Comparison of ENCODE assay signal across 8 mouse cellular contexts in the genomic region with DNA sequence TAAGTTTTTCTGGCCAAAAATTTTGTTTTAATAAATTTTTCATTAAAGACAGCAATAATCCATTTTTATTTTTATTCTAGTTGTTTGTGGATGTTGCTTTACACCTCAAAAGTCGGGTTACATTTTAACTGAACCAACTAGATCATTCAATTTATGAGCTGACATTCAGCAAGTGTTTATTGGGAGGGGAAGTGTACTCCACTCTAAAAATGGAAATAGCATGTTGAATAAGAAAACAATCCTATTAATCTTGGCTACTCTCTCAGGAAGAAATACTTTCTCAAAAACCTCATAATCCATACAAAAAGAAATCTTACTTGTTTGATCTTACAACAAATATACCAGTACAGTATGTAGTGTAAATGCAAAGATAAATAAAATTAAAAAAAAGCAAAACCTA. TPM values are rescaled to one million over a fixed set of nuclear protein-coding genes. Genes with fewer than 3 reads are reported as not detected.
A peak's percentile ranks its signal among the peaks of the same experiment; 100 is the strongest.
DNase-seq lines count a peak whose midpoint lies in the region; ATAC-seq and TF ChIP-seq lines count a peak whose summit lies in the region.

No protein-coding gene starts in this region.

- no peak for ATAC-seq in forebrain, embryonic 15.5 days (replicated peaks)
- ATAC-seq in liver, embryonic 14.5 days (ENCODE audit: insufficient read depth): no peak

- 39% methylated on average over 1 of the region's 1 CpGs for WGBS in heart, adult 2 months
- WGBS in forebrain, embryonic 15.5 days: 50% methylated on average over 1 of the region's 1 CpGs
- WGBS in liver, embryonic 14.5 days (ENCODE audit: insufficient replicate concordance): 2% methylated on average over 1 of the region's 1 CpGs

- H3K36me3 ChIP-seq in heart, adult 2 months (ENCODE audit: control insufficient read depth, insufficient read depth, low read length): peaks cover 16% of the 10 kb centered on the region
- H3K36me3 ChIP-seq in C2C12 (ENCODE audit: control insufficient read depth, insufficient read depth): peaks cover 15% of the 10 kb centered on the region
- 0 out of 2 replicates have a peak, but pooled peaks cover under 1% of the 10 kb centered on the region for H3K36me3 ChIP-seq in forebrain, embryonic 15.5 days
- no peaks in the 10 kb centered on the region for H3K36me3 ChIP-seq in liver, embryonic 14.5 days (replicated peaks; ENCODE audit: control insufficient read depth, insufficient read depth, low read depth)

- intact Hi-C loops in heart, adult 2 months (cut with DNase I): loop anchor here (2.0 to 10.0 kb wide), 3 partner anchors 176 to 452 kb away; a partner anchor contains a TSS

- peaks cover 1% of the 10 kb centered on the region; the same call in 1 of the 2 replicates for H3K4me1 ChIP-seq in heart, adult 2 months (ENCODE audit: control insufficient read depth, insufficient read depth, low read length)
- peaks cover 18% of the 10 kb centered on the region for H3K4me1 ChIP-seq in forebrain, embryonic 15.5 days
- H3K4me1 ChIP-seq in liver, embryonic 14.5 days (replicated peaks; ENCODE audit: control insufficient read depth in 2 of 2, insufficient read depth in 2 of 2, low read length in 1 of 2): peaks cover 14 to 16% of the 10 kb centered on the region in 2 experiments

- TF ChIP-seq POLR2A in heart, adult 2 months (IDR thresholded peaks at IDR 0.05; ENCODE audit: insufficient read depth, low read depth, low read length): no peak

- peak overlapping the region; percentile 71 for H3K4me2 ChIP-seq in forebrain, embryonic 15.5 days (replicated peaks)
- peak overlapping the region; percentile 79 for H3K4me2 ChIP-seq in liver, embryonic 14.5 days (ENCODE audit: low read depth)

- H3K9me3 ChIP-seq in forebrain, embryonic 15.5 days: no peaks in the 10 kb centered on the region
- no peaks in the 10 kb centered on the region for H3K9me3 ChIP-seq in liver, embryonic 14.5 days (ENCODE audit: control insufficient read depth, low read length)

- no peak overlapping the region for H3K9ac ChIP-seq in heart, adult 2 months (ENCODE audit: low read depth, low read length)
- peak overlapping the region; percentile 91; the same call in 1 of the 2 replicates for H3K9ac ChIP-seq in forebrain, embryonic 15.5 days (replicated peaks)
- H3K9ac ChIP-seq in liver, embryonic 14.5 days (replicated peaks): peak overlapping the region; percentile 98

- TF ChIP-seq CTCF in heart, adult 2 months (IDR thresholded peaks at IDR 0.05): no peak
- TF ChIP-seq CTCF in C2C12 (IDR thresholded peaks at IDR 0.05; ENCODE audit: control insufficient read depth, insufficient read depth, insufficient read length): no peak
- TF ChIP-seq CTCF in liver, embryonic 14.5 days (IDR thresholded peaks at IDR 0.05; ENCODE audit: low read depth): no peak

- peak overlapping the region; percentile 78 for H3K4me3 ChIP-seq in heart, adult 2 months
- H3K4me3 ChIP-seq in C2C12 (ENCODE audit: insufficient read depth, poor library complexity, severe bottlenecking): peak overlapping the region; percentile 52
- H3K4me3 ChIP-seq in forebrain, embryonic 15.5 days: peak overlapping the region; percentile 85
- H3K4me3 ChIP-seq in liver, embryonic 14.5 days (ENCODE audit: insufficient read depth in 1 of 2, low read depth in 2 of 2, low read length in 2 of 2): peak overlapping the region; percentile 84 to 99; a peak in 3 of 4 replicates

- H3K27me3 ChIP-seq in heart, adult 2 months (ENCODE audit: control insufficient read depth, insufficient read depth, low read length): no peaks in the 10 kb centered on the region
- H3K27me3 ChIP-seq in C2C12 (ENCODE audit: control insufficient read depth, insufficient read depth, insufficient read length): no peaks in the 10 kb centered on the region
- no peaks in the 10 kb centered on the region for H3K27me3 ChIP-seq in forebrain, embryonic 15.5 days
- H3K27me3 ChIP-seq in liver, embryonic 14.5 days (ENCODE audit: control insufficient read depth, insufficient read depth, low read length): no peaks in the 10 kb centered on the region

- H3K79me3 ChIP-seq in C2C12 (ENCODE audit: low read depth): peaks cover 37% of the 10 kb centered on the region

- H3K79me2 ChIP-seq in heart, adult 2 months (replicated peaks; ENCODE audit: control insufficient read depth, insufficient read depth, low read length): 0 out of 2 replicates have a peak, but pooled peaks cover 1% of the 10 kb centered on the region
- H3K79me2 ChIP-seq in C2C12 (ENCODE audit: control insufficient read depth, insufficient read depth): peaks cover 49% of the 10 kb centered on the region

- no peak for DNase-seq in heart, adult 2 months
- no peak for DNase-seq in heart, adult 9 months (ENCODE audit: low spot score in 2 of 2)
- no peak for DNase-seq in liver, embryonic 14.5 days (ENCODE audit: low read depth in 3 of 3, low spot score in 3 of 3)
- DNase-seq in layer of hippocampus, adult 9-11 months: no peak
- DNase-seq in ovary, postnatal 14 days (ENCODE audit: low spot score): no peak
- no peak for DNase-seq in lung, postnatal 36 days

- no peak for TF ChIP-seq EP300 in heart, adult 2 months (IDR thresholded peaks at IDR 0.05; ENCODE audit: insufficient read depth, low read depth, low read length)
- no peak for TF ChIP-seq EP300 in liver, embryonic 14.5 days (IDR thresholded peaks at IDR 0.05; ENCODE audit: low read depth)

- peak overlapping the region; percentile 100 for H3K27ac ChIP-seq in heart, adult 2 months
- peak overlapping the region; percentile 96 for H3K27ac ChIP-seq in forebrain, embryonic 15.5 days (replicated peaks)
- H3K27ac ChIP-seq in liver, embryonic 14.5 days: peak overlapping the region; percentile 97

- no peak overlapping the region for H3ac ChIP-seq in C2C12 (ENCODE audit: control insufficient read depth, insufficient read length, low read depth)

TF ChIP-seq in C2C12, 6 proteins besides CTCF, POLR2A, EP300 and RAD21:
- TF ChIP-seq CEBPB (IDR thresholded peaks at IDR 0.05; ENCODE audit: low read depth) (no peak), MAX (IDR thresholded peaks at IDR 0.05) (no peak), MYOD1 (IDR thresholded peaks at IDR 0.05; ENCODE audit: control insufficient read depth, insufficient read length, low read depth) (no peak), USF1 (IDR thresholded peaks at IDR 0.05; ENCODE audit: low read depth) (no peak), MYOG (IDR thresholded peaks at IDR 0.05; ENCODE audit: control insufficient read depth, extremely low read depth, insufficient read length) (no peak), FOSL1 (IDR thresholded peaks at IDR 0.05; ENCODE audit: insufficient read depth, low read length, poor library complexity, severe bottlenecking) (no peak)

RNA-seq across cellular contexts. Expression of a gene that starts 1.0 kb away (rescaled TPM):
- 10 to 100 TPM; 17.5 to 21.0 TPM for total RNA-seq in heart, adult 2 months (2021)
- 7.4 and 13.4 TPM in 2 replicates for polyA plus RNA-seq in heart, adult 2 months (2012; rRNA removed)
- polyA plus RNA-seq in C2C12 (2012; fragmentation: generic; extraction: Trizol): 17.8 TPM
- polyA plus RNA-seq in forebrain, embryonic 15.5 days (2015; fragmentation: Nextera tagmentation; extraction: Ambion mirVana): 51.6 and 51.7 TPM in 2 replicates
- 6.8 and 8.9 TPM in 2 replicates for polyA plus RNA-seq in liver, embryonic 14.5 days (2012; rRNA removed)
- 18.6 and 22.8 TPM in 2 replicates for polyA plus RNA-seq in liver, embryonic 14.5 days (2014; fragmentation: Nextera tagmentation; extraction: Ambion mirVana)

RNA-seq across cellular contexts. Expression of a gene that starts 1.2 kb away (rescaled TPM):
- total RNA-seq in heart, adult 2 months (2021): 100 to 1,000 TPM in 1 of 2 experiments, 10 to 100 TPM in 1; 88.9 to 103 TPM
- 23.7 and 42.4 TPM in 2 replicates for polyA plus RNA-seq in heart, adult 2 months (2012; rRNA removed)
- 185 TPM for polyA plus RNA-seq in C2C12 (2012; fragmentation: generic; extraction: Trizol)
- 1,140 and 1,184 TPM in 2 replicates for polyA plus RNA-seq in forebrain, embryonic 15.5 days (2015; fragmentation: Nextera tagmentation; extraction: Ambion mirVana)
- 63.4 and 176 TPM in 2 replicates for polyA plus RNA-seq in liver, embryonic 14.5 days (2012; rRNA removed)
- 553 and 555 TPM in 2 replicates for polyA plus RNA-seq in liver, embryonic 14.5 days (2014; fragmentation: Nextera tagmentation; extraction: Ambion mirVana)
